Mouse (Mus musculus) urinary bladder, postnatal 36 days (tissue): Measurements from ENCODE around the gene Oxtr.

Experiments used
- DNase-seq, 2 experiments: peaks; one replicate each; pipeline ENCODE4 v3.0.0; 2022; ENCODE audit warnings: low spot score in 2 of 2, mixed read lengths in 1 of 2

Gene Oxtr

DNA sequence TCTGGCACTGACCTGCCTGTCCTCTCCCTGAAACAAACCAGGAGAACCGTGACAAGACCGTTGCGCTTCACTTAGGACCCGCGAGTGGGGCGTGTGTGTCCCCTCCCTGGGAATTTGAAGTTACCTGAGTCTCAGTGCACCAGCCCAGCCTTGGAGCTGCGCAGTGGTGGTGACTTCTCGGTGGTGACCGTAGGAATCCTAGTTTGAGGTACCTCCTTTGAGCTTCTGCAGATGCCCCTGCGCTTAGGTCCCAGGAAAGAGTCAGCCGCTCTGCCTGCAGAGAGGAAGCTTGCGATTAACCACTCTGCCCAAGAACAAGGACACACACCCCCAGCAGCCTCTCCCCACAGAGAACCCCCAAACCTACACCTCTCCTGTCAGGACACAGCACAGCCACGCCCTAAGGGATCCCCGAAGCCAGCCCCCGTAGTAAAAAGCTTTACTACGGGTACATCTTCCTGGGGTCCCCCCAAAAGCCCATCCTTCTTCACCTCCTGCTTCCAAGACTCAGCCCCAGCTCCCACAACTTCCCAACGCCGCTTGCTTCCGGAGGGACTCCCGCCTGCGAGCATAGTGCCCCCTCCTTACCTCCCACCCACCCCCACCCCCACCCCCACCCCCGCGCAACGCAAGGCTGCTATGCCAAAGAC, at the start of gene Oxtr:
Oxtr (minus strand) TSS at position 34 of the 650 bp plus-strand sequence.
- no peak for DNase-seq

DNA sequence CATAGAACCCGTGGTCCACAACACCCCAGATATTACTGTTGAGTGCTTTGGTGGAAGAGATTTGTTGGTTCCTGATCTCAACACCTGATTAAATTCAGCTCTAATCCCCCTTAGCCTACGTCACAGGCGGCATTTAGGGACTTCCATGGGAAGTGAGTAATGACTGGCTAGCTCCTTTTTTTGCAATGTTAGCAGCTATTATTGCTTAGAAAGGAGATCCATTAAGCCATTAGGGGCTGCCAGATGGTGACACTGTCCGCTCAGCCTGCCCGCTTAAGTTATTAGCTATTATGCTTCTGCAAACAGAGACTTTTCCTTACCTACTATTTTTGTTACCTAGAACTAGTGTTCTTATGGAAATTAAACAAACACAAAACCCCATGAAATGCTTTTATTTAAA, 35.7 kb upstream of the Oxtr start:
- DNase-seq: no peak

- no peak for DNase-seq
Measured at GRCm38 (mm10) chr6:112524459-112524858, 34.7 kb upstream of the Oxtr start.

- DNase-seq: no peak
Measured at GRCm38 (mm10) chr6:112517991-112518390, 28.2 kb upstream of the Oxtr start.

- DNase-seq: no peak
Measured at GRCm38 (mm10) chr6:112517572-112517971, 27.8 kb upstream of the Oxtr start.

DNA sequence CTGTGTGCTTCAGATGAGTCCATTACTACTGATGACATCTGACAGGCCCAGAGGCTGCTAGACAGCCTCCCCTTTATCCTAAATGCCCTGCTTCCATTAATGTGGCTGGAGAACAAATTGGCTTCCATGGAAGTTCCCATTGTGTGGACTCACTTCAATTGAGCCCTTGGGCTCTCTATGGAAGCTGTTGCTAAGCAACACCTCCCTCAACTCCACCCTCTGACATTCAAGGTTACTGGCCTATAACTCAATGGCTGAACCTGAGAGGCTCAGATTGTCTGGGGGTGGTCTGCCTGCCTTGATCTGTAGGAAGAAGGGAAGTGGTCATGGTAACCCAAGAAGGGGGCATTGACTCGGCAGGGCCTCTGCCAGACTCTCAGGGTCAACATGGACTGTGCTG, 26.8 kb upstream of the Oxtr start:
- DNase-seq: no peak

DNA sequence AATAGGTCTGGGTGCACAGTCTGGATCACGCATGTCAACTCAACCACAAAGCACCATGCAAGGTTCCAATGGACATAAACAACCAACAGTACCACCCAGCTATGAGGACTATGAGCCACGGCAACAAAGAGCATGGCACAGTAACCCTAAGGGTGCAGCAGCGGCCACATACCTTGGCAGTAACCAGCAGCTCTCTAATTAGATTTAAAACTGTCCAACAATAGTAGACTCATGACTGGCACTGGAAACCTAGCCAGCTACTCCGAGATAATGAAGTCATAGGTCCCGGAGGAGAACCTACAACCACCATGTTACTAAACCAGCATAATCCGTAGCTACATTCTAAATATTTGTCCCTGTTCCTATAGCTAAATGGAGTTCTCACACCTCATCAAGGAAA, 24.8 kb upstream of the Oxtr start:
- no peak for DNase-seq

GRCm38 (mm10) chr6:112510346-112510745, 20.6 kb upstream of the Oxtr start:
- DNase-seq: no peak

DNA sequence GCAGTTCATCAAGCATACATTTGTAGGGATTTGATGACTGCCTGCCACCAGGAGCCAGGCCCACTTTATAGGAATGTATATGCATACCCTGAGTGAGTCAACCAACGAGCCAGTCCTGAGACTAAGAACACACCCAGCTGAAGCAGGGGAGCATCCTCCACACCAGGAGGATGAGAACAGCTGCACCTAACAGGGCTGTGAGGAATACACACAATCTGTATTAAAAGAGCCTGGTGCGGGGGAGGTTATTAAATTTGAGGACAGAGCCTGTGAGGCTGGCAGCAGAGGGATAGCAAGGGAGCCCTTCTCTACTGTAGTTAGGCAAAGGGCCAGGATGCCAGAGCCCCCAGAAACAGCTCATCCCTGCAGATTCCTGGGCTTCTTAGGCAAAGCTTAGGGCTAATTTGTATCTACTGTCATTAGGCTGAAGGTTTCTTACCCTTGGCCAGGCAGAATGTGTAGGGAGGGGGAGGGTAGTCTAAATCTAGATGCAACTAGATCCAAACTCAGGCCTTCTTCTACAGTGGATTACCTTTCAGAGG, 19.9 kb upstream of the Oxtr start:
- no peak for DNase-seq

- no peak for DNase-seq
Measured at GRCm38 (mm10) chr6:112507617-112508016, 17.9 kb upstream of the Oxtr start.

DNA sequence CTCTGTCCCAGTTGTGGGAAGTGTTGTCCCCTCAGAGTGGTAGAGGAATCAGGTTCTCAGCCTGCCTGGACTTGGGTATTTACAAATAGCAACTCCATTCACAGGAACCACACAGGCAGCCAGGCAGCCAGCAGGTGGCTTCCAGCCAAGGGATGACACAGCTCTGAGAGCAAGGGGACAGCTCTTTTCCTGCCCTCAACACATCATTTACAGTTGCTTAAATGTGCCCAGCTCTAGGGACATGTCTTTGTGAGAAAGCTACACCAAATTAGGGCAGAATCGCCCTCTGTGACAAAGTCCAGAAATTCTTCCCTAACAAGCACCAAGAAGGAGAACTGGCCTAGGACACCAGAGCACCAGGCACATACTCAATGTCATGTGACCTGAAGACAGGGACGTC, 11.4 kb upstream of the Oxtr start:
- no peak for DNase-seq

GRCm38 (mm10) chr6:112499456-112499855, 9.7 kb upstream of the Oxtr start:
- no peak for DNase-seq

DNA sequence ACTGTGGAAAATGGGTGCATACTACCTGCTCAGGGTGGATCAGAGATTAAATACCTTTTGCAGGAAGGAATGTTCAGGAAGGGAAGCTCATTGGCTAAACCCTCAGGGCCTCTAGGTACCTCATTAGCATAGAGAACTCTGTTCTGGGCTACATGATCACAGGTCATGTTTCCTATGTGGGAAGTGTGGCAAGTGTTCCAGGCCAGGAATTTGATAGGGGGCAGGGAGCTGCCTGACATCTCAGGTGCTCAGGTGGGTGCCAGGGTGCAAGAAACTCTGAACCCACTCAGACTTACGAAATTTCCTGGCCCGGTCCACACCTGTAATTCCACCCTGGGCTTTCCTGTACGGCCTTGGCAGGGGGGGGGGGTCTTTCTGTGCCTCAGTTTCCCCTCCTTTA, 9.0 kb upstream of the Oxtr start:
- DNase-seq: no peak

GRCm38 (mm10) chr6:112497456-112497855, 7.7 kb upstream of the Oxtr start:
- DNase-seq: no peak

DNA sequence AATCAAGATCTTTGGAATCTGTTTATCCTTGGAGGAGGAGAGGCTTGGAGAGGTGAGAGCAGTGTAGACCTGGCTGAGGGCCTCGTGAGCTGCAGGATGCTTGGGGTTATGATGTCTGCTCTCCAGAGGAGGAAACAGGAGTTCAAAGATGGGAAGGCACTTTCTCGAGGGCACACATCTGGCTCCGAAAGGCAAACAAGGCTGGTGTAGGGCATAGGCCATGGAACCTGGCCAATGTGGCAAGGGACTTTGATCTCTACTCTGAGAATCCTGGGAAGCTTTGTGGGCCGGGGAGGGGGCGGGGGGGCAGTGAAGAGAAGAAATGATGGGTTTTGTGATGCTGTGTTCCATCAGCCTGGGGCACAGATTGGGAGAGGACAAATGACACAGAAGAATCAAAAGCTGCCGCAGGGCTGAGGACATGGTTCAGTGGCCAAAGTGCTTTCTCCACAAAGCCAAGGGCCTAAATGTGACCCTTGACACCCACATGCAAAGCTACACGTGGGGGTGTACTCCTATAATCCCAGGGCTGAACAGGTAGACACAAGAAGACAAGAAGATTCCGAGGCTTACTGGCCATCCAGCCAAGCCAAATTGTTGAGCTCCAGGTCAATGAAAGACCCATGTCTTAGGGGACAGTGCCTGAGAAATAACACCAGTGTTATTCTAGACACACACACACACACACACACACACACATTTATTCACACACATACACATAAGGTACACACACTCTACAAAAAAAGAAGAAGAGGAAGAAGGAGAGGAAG, 6.7 kb upstream of the Oxtr start:
- peak in 1 of 2 experiments; percentile 12 for DNase-seq

DNA sequence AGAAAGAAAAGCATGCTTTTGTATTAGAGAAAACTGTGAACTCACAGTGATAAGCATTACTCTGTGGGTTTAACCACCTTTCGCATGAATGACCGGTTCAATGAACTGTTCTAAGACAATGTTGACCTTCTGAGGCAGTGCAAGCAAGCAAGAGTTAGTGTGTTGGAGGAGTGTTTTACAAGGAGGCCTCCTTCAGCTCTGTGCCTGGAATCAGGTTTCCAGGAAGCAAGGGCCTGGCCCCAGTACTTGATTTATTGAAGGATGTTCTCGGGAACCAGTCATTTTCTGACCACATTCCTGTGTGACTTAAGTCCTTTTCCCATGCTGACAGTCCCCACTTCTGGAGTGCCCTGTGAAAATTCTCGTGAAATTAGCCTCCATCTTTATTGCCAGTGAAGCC, 5.5 kb upstream of the Oxtr start:
- no peak for DNase-seq

GRCm38 (mm10) chr6:112494620-112495081, 4.9 kb upstream of the Oxtr start:
- peak in 1 of 2 experiments; percentile 36 for DNase-seq

DNA sequence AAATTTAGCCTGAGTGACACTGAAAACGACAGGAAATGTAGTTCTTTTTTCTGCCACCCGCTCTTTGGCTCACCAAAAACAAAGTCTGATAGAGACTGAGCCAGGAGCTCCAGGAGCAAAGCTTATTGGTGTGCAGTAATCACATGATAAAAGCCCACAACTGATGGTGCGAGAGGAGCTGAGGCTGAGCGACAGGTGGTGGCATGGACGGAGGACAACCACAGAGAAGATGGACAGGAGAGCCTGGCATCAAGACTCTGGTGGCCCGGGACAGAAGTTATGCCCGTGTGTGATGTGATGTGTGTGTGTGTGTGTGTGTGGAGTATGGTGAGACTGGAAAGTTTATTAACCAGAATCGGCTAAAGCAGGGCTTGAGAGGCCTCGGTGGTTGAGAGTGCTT, 3.6 kb upstream of the Oxtr start:
- no peak for DNase-seq

GRCm38 (mm10) chr6:112492656-112493055, 2.9 kb upstream of the Oxtr start:
- no peak for DNase-seq

- no peak for DNase-seq
Measured at GRCm38 (mm10) chr6:112491521-112491920, 1.8 kb upstream of the Oxtr start.

DNA sequence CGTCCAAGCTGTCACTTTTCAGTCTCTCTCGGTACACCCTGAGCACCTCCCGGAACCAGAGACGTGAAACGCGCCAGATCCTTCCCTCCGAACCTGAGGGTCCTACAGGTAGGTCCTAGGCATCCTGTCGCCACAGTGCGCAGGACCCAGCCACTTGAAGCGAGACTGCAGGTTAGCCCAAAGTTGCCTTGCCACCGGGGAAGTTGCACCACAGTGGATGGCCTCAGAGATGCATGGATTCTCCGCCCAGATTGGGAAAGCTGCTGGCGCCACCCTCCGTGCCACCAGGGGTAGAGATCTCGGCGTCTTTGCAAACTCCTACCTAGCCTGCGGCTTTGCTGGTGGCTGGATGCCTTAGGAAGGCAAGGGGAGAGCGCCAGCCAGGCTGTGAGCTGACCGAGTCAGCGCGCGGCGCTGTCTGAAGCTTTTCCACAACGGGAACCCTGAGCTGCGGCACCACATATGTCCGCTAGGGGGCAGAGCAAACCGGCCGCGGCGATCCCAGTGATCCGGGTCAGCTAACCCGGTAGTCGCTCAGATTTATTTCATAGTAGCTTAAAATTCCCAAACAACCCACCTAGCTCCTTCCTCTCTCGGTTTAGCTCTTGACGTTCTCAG, 991 bp upstream of the Oxtr start:
- peak; percentile 80 to 85 for DNase-seq

GRCm38 (mm10) chr6:112489181-112489909, 398 bp downstream of the Oxtr start:
- no peak for DNase-seq
